Mouse (Mus musculus) lung, embryonic 16.5 days (tissue): Measurements from ENCODE around the gene Sspn. TPM values are rescaled to one million over a fixed set of nuclear protein-coding genes. Genes with fewer than 3 reads are reported as not detected.
A peak's percentile ranks its signal among the peaks of the same experiment; 100 is the strongest.

Experiments
- ATAC-seq: fragments of 200-750 bp; cut with Nextera tagmentation; 2 replicates; pipeline ENCODE4 v1.8.0; 2017; ENCODE audit warnings: low read depth, mild to moderate bottlenecking, moderate library complexity
- H3K27ac ChIP-seq: fragments of 300-500 bp; sonication (generic); 2 replicates; pipeline ENCODE4 v1.5.1; 2014; ENCODE audit warnings: mild to moderate bottlenecking, control low read depth, low read length
- H3K27me3 ChIP-seq: fragments of 300-500 bp; sonication (generic); 2 replicates; pipeline ENCODE4 v1.6.1; 2014; ENCODE audit warnings: low read depth, low read length, mixed read lengths; ENCODE audit not compliant: control insufficient read depth, insufficient read depth
- H3K36me3 ChIP-seq: fragments of 300-500 bp; sonication (generic); 2 replicates; pipeline ENCODE4 v1.6.1; 2014; ENCODE audit warnings: low read length; ENCODE audit not compliant: control insufficient read depth, insufficient read depth
- H3K4me1 ChIP-seq: fragments of 300-500 bp; sonication (generic); replicated peaks from 2 replicates; pipeline ENCODE4 v1.6.1; 2014; ENCODE audit warnings: low read length, mixed read lengths; ENCODE audit not compliant: control insufficient read depth, insufficient read depth
- H3K4me2 ChIP-seq: fragments of 300-500 bp; sonication (generic); 2 replicates; pipeline ENCODE4 v1.6.1; 2014; ENCODE audit warnings: low read depth, low read length, control low read depth
- H3K4me3 ChIP-seq: fragments of 300-500 bp; sonication (generic); 2 replicates; pipeline ENCODE4 v1.5.1; 2014; ENCODE audit warnings: mild to moderate bottlenecking, low read length, control low read depth
- H3K9ac ChIP-seq: fragments of 300-500 bp; sonication (generic); 2 replicates; pipeline ENCODE4 v1.6.1; 2014; ENCODE audit warnings: low read length, control low read depth
- H3K9me3 ChIP-seq: fragments of 300-500 bp; sonication (generic); 2 replicates; pipeline ENCODE4 v1.6.1; 2016; ENCODE audit warnings: low read length; ENCODE audit not compliant: control insufficient read depth
- WGBS: fragments of 180-500 bp; shearing (Covaris S2); extraction: QIAGEN DNeasy Blood & Tissue Kit; methylation state at CpG from one replicate; pipeline ENCODE4 v1.1.7; 2014; 5-methylcytosine and 5-hydroxymethylcytosine counted together
- polyA plus RNA-seq: library from polyadenylated mRNA; unstranded; fragments of >200 nt; fragmentation: Nextera tagmentation; extraction: Ambion mirVana; gene quantifications from 2 replicates; pipeline ENCODE4 v1.2.1, GENCODE M21; 2015

Sspn gene
- polyA plus RNA-seq, 1 experiment from 2014 or later = 13.4 TPM

- no peak for ATAC-seq
- H3K27me3 ChIP-seq = no peaks in the 10 kb centered on the region
- 57% methylated on average over 3 of the region's 3 CpGs for WGBS
- no peaks in the 10 kb centered on the region for H3K36me3 ChIP-seq
- no peak overlapping the region for H3K9ac ChIP-seq
- H3K4me2 ChIP-seq = no peak overlapping the region
- H3K27ac ChIP-seq = no peak overlapping the region
- peaks cover 9% of the 10 kb centered on the region; the same call in 1 of the 2 replicates for H3K4me1 ChIP-seq
- H3K9me3 ChIP-seq = no peaks in the 10 kb centered on the region
- no peak overlapping the region for H3K4me3 ChIP-seq
Observed at GRCm38 (mm10) chr6:146004174-146004601, 72.7 kb downstream of the Sspn start.

GRCm38 (mm10) chr6:146005129-146005886, 73.9 kb downstream of the Sspn start:
- Histone ChIP-seq H3K4me2 (no peak overlapping the region), H3K4me1 (peaks cover 9% of the 10 kb centered on the region; the same call in 1 of the 2 replicates), H3K9me3 (no peaks in the 10 kb centered on the region), H3K27me3 (no peaks in the 10 kb centered on the region), H3K36me3 (no peaks in the 10 kb centered on the region), H3K4me3 (no peak overlapping the region), H3K9ac (no peak overlapping the region), H3K27ac (no peak overlapping the region)
- WGBS = 65% methylated on average over 11 of the region's 11 CpGs
- no peak for ATAC-seq

GRCm38 (mm10) chr6:146005935-146006564, 74.6 kb downstream of the Sspn start:
- no peak overlapping the region for H3K9ac ChIP-seq
- no peak overlapping the region for H3K4me2 ChIP-seq
- H3K27ac ChIP-seq = no peak overlapping the region
- H3K36me3 ChIP-seq = no peaks in the 10 kb centered on the region
- no peaks in the 10 kb centered on the region for H3K9me3 ChIP-seq
- no peak for ATAC-seq
- peaks cover 9% of the 10 kb centered on the region; the same call in 1 of the 2 replicates for H3K4me1 ChIP-seq
- H3K4me3 ChIP-seq = no peak overlapping the region
- no peaks in the 10 kb centered on the region for H3K27me3 ChIP-seq
- 41% methylated on average over 3 of the region's 3 CpGs for WGBS

- Histone ChIP-seq H3K4me3 (no peak overlapping the region), H3K27me3 (no peaks in the 10 kb centered on the region), H3K9ac (no peak overlapping the region), H3K4me2 (no peak overlapping the region), H3K36me3 (no peaks in the 10 kb centered on the region), H3K27ac (no peak overlapping the region), H3K4me1 (peaks cover 9% of the 10 kb centered on the region; the same call in 1 of the 2 replicates), H3K9me3 (no peaks in the 10 kb centered on the region)
- 90% methylated on average over 3 of the region's 3 CpGs for WGBS
- ATAC-seq = no peak
Observed at GRCm38 (mm10) chr6:146006753-146007152, 75.3 kb downstream of the Sspn start.

GRCm38 (mm10) chr6:146008450-146008981, 77.1 kb downstream of the Sspn start:
- Histone ChIP-seq H3K36me3 (no peaks in the 10 kb centered on the region), H3K4me1 (peaks cover 9% of the 10 kb centered on the region; the same call in 1 of the 2 replicates), H3K4me2 (no peak overlapping the region), H3K27me3 (no peaks in the 10 kb centered on the region), H3K9me3 (no peaks in the 10 kb centered on the region), H3K4me3 (no peak overlapping the region), H3K9ac (no peak overlapping the region), H3K27ac (no peak overlapping the region)
- 27% methylated on average over 5 of the region's 5 CpGs for WGBS
- peak; percentile 48; the same call in 1 of the 2 replicates for ATAC-seq

- Histone ChIP-seq H3K4me3 (no peak overlapping the region), H3K9me3 (no peaks in the 10 kb centered on the region), H3K27ac (no peak overlapping the region), H3K36me3 (no peaks in the 10 kb centered on the region), H3K9ac (no peak overlapping the region), H3K4me1 (peaks cover 9% of the 10 kb centered on the region; the same call in 1 of the 2 replicates), H3K4me2 (no peak overlapping the region), H3K27me3 (no peaks in the 10 kb centered on the region)
- ATAC-seq = no peak
- WGBS = 70% methylated on average over 10 of the region's 10 CpGs
Observed at GRCm38 (mm10) chr6:146009163-146009915, 77.9 kb downstream of the Sspn start.

- Histone ChIP-seq H3K4me3 (no peak overlapping the region), H3K9ac (no peak overlapping the region), H3K36me3 (no peaks in the 10 kb centered on the region), H3K4me1 (peaks cover 9% of the 10 kb centered on the region; the same call in 1 of the 2 replicates), H3K4me2 (no peak overlapping the region), H3K27ac (no peak overlapping the region), H3K9me3 (no peaks in the 10 kb centered on the region), H3K27me3 (no peaks in the 10 kb centered on the region)
- 57% methylated on average over 12 of the region's 12 CpGs for WGBS
- ATAC-seq = no peak
Observed at GRCm38 (mm10) chr6:146010093-146010764, 78.8 kb downstream of the Sspn start.

GRCm38 (mm10) chr6:146014312-146014711, 82.9 kb downstream of the Sspn start:
- ATAC-seq = no peak

More at GRCm38 (mm10) chr6:146014312-146014711, 82.9 kb downstream of the Sspn start:
- Histone ChIP-seq H3K4me2 (no peak overlapping the region), H3K4me3 (no peak overlapping the region), H3K36me3 (no peaks in the 10 kb centered on the region), H3K9me3 (no peaks in the 10 kb centered on the region), H3K27ac (no peak overlapping the region), H3K27me3 (no peaks in the 10 kb centered on the region), H3K4me1 (no peaks in the 10 kb centered on the region), H3K9ac (no peak overlapping the region)
- 91% methylated on average over 3 of the region's 3 CpGs for WGBS
